Mouse (Mus musculus): ENCODE measurements at regions not wholly inside any gene's neighbourhood (a gene's known extent, or its start where the extent isn't known, plus 50 kb on each side); places are given as distances from the start of the nearest gene placed in this dataset.

- DNase-seq (ENCODE audit: low spot score in 2 of 2), result no peak
These were observed 220.1 kb downstream of the Elavl2 start for GRCm38 (mm10) chr4:91180241-91181096.

- no peak for DNase-seq (ENCODE audit: low spot score in 2 of 2)
These were observed 236.1 kb downstream of the Elavl2 start for GRCm38 (mm10) chr4:91164280-91165121.

DNA sequence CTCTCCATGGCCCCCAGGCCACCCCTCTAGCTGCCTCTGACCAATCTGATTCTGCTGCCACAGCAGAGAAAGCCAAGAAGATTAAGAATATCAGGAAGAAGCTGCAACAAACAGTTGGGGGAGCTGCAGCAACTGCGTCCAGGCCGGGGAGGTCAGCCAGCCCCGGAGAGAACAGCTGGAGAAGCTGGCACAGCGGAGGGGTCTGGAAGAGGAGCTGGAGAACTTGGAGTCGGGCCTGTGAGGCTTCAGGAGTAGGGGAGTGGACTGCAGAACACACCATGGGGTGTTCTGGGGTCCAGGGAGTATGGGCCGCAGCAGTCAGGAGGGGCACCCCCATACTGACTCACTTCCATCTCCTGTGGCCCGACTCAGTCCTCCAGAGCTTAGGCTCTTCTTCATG, 243.5 kb downstream of the Elavl2 start:
- DNase-seq (ENCODE audit: low spot score in 2 of 2), result peak in 1 of 2 experiments; percentile 2

DNA sequence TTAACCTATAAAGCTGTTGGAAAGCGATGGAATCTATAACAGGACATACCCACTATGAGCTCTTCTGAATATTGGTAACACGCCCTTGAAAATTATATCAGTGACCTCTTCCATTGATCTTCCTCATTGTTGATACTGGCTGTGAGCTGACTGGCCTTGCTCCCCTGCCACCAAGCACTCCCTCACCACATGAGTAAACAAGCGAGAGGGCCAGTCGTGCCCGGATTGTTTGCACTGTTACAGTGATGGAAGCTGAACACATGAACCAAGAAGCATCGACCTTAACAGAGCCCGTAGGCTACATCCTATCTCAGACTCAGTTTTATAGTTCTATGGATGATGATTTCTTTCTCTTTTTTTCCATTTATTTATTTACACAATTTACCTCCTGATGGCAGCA, 255.9 kb downstream of the Elavl2 start:
- DNase-seq (ENCODE audit: low spot score in 2 of 2), result no peak

GRCm38 (mm10) chr4:91143906-91144305, 256.7 kb downstream of the Elavl2 start:
- DNase-seq (ENCODE audit: low spot score in 2 of 2), result no peak

DNA sequence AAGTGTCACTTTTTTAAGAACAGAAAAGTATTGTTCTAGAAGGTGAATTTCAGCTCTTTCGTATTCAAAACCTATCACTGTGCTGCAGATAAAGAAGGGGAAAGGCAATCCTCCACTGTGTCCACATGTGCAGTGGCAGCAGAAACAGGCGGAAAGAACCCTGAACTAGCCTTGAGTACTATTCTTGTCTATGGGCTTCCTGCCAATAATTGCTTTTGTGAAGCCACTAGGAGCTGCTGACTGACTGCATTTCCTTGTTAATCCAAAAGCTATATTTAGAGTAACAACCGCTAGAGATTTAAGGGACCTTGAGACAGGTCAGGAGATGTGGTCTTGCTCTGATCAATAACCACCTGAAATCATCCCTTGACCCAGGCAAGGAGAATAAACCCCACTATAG, 265.3 kb downstream of the Elavl2 start:
- no peak for DNase-seq (ENCODE audit: low spot score in 2 of 2)

- DNase-seq (ENCODE audit: low spot score in 2 of 2), result no peak
These were observed 268.3 kb downstream of the Elavl2 start for GRCm38 (mm10) chr4:91132266-91132665.

DNA sequence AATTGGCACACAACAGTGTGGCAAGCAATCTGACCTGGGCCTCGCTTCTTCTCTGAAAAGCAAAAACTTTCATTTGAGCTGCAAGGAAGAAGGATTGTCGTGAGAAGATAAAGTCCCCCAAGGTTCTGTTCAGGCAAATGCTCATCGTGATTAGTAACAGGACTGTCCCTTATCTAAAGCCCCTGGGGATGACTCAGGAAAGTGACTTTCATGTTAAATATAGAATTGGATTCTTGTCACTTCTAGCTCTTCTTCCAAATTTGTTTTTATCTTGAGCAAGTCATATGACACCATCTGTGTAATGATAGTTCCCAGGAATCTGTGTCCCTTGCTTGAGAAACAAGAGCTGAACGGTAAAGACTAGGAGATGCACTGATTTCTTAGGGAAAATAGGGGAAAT, 280.3 kb downstream of the Elavl2 start:
- DNase-seq (ENCODE audit: low spot score in 2 of 2), result no peak

DNA sequence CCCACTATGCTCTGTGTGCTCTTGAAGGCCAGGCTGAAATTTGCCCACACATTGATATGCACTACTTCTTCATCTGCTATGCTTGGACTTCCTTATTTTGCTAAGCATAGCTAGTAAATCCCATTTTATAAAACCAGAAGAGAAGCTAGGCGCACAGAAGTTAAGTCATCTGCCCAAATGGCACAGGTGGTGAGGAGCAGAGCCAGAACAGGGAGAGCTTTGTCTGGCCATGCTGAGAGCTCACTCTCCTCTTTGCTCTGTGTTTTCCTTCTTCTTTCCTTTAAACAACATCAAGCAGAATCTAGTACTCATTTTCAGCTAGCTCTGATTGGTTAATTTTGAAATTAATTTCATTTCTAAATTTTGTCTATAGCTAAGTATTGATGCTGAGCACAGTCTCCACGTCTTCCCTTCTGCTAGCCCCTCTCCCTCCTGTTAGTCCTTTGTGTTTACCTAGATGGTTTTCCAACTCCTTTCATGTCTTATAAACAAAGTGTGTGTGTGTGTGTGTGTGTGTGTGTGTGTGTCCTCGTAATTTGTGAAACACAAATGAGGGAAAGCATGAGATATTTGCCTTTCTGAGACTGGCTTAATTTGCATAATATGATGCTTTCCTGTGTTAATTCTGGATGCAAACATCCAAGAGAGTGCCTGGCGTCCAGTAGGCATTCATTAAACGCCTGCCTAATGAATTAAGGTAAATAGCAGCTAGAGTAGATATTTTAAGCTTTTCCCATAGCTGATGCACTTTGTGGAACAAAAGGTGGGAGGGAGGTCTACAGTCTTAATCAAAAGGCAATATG, 283.6 kb downstream of the Elavl2 start:
- DNase-seq (ENCODE audit: low spot score in 2 of 2), result no peak

GRCm38 (mm10) chr4:91111684-91112681, 288.6 kb downstream of the Elavl2 start:
- no peak for DNase-seq (ENCODE audit: low spot score in 2 of 2)

GRCm38 (mm10) chr4:91096086-91096485, 304.5 kb downstream of the Elavl2 start:
- DNase-seq (ENCODE audit: low spot score in 2 of 2), result no peak

DNA sequence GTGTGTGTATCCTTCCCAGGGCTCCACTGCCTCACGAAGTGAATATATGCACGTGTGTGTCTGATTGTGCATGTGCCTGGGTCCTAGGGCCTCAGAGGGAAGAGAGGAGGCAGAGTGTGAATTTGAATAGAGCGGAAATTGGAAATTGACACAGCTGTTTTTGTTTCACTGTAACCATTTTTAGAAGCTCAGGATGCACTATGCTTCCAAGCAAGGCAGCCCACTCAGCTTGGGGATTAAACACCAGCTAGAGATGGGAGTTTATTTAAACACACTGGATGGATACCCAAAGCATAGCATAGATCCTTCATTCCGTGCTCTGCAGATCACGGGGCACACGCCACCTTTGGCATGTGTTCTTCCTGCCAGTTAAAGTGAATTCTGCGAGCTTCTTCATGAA, 306.2 kb downstream of the Elavl2 start:
- DNase-seq (ENCODE audit: low spot score in 2 of 2), result no peak

GRCm38 (mm10) chr4:91093885-91094284, 306.7 kb downstream of the Elavl2 start:
- DNase-seq (ENCODE audit: low spot score in 2 of 2), result no peak

GRCm38 (mm10) chr4:91092323-91092722, 308.3 kb downstream of the Elavl2 start:
- no peak for DNase-seq (ENCODE audit: low spot score in 2 of 2)

DNA sequence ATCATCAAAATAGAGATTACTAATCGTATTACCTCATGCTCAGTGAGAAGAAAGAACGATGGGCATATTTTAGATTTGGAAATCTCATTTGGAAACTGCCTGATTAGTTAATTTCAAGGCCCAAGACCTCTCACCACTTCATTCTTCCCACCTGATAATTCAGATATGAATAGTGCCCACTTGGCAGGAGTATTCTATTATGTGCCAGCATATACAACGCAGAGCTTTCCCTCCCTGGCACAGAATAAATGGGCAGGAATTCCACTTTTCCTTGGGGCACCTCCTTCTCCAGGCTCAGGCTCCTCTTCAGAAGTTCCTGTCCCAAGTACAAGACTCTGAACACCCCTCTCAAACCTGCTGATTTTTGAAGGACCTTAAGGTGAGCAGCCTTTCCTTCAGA, 308.7 kb downstream of the Elavl2 start:
- no peak for DNase-seq (ENCODE audit: low spot score in 2 of 2)

DNA sequence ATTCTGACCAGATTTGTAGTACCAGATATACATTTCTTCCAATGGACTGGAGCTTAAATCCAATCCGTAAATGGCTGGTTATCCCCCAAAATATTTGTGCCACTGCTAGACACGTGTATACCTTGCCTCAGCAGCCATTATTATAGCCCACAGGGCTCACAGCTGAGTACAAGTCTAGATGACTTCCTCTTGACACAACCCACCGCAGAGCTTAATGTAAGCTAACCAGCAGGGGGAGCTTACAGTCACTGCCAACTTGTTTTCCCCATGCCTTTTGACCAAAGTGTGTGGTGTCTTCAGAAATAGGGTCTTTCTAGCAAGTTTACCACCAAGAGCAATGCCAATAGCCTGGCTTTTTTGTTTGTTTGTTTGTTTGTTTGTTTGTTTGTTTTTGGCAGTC, 316.6 kb downstream of the Elavl2 start:
- no peak for DNase-seq (ENCODE audit: low spot score in 2 of 2)

GRCm38 (mm10) chr4:91081447-91081846, 319.1 kb downstream of the Elavl2 start:
- no peak for DNase-seq (ENCODE audit: low spot score in 2 of 2)

- no peak for DNase-seq (ENCODE audit: low spot score in 2 of 2)
These were observed 319.8 kb downstream of the Elavl2 start for GRCm38 (mm10) chr4:91080620-91081441.

GRCm38 (mm10) chr4:91071263-91071662, 329.3 kb downstream of the Elavl2 start:
- DNase-seq (ENCODE audit: low spot score in 2 of 2), result no peak

DNA sequence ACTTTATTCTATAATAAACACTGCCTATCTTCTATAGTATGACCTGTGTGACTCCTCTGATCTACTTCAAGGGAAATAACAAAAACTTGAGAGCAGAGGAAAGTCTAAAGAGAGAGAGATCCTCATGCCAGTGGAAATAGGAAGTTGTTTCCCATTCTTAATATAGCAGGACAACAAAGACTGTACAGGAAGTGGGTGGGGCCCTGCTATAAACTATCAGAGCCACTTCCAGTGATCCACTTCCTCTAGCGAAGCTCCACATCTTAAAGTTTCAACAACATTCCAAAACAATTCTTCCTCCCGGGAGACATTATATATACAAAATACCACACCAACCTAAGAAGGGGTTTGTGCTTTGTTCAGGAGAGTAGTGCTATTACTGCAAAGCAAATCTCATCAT, 339.7 kb downstream of the Elavl2 start:
- DNase-seq (ENCODE audit: low spot score in 2 of 2), result no peak

Measured in urinary bladder, adult 18-20 months (tissue).